Mouse (Mus musculus) gastrocnemius, adult 18-20 months (tissue): ENCODE measurements around the gene Hid1. TPM values are rescaled to one million over a fixed set of nuclear protein-coding genes. Genes with fewer than 3 reads are reported as not detected.

Experiments
- total RNA-seq, 2 experiments: library from RNA; stranded (reverse); gene quantifications; 2 replicates each; pipeline ENCODE4 v1.2.3; 2021

Gene Hid1
- total RNA-seq, 2 experiments from 2014 or later = 0.81 to 0.96 TPM

Other genes with a start within 250 kb of the Hid1 start
- not detected for gene Cd300lf, start 233.8 kb downstream of the Hid1 start, total RNA-seq
- 1 to 10 TPM; 1.6 to 1.9 TPM for gene Slc9a3r1, start 204.4 kb downstream of the Hid1 start, total RNA-seq
- gene Tmem104, start 180.3 kb downstream of the Hid1 start, total RNA-seq = 1 to 10 TPM; 7.5 to 7.9 TPM
- gene Nat9, start 179.9 kb downstream of the Hid1 start, total RNA-seq = 10 to 100 TPM; 12.6 to 20.2 TPM
- gene Grin2c, start 100.5 kb downstream of the Hid1 start, total RNA-seq = under 1 TPM; 0.05 to 0.14 TPM
- gene Fdxr, start 90.7 kb downstream of the Hid1 start, total RNA-seq = 1 to 10 TPM; 3.2 TPM
- gene Fads6, start 70.1 kb downstream of the Hid1 start, total RNA-seq = 1 to 10 TPM; 4.7 to 6.0 TPM
- not detected for gene Otop2, start 60.6 kb downstream of the Hid1 start, total RNA-seq
- gene Ush1g, start 45.7 kb downstream of the Hid1 start, total RNA-seq = under 1 TPM; 0.16 to 0.19 TPM
- gene Otop3, start 33.0 kb downstream of the Hid1 start, total RNA-seq = not detected
- 1 to 10 TPM; 1.2 to 1.5 TPM for gene Cdr2l, start 14.2 kb upstream of the Hid1 start, total RNA-seq
- 10 to 100 TPM; 90.3 to 95.5 TPM for gene Mrpl58, start 36.0 kb upstream of the Hid1 start, total RNA-seq
- gene Atp5h, start 52.2 kb upstream of the Hid1 start, total RNA-seq = 100 to 1,000 TPM; 772 to 857 TPM
- 10 to 100 TPM; 15.9 to 17.7 TPM for gene Kctd2, start 52.4 kb upstream of the Hid1 start, total RNA-seq
- gene Trim80, start 72.8 kb upstream of the Hid1 start, total RNA-seq = not detected
- not detected for gene Slc16a5, start 94.7 kb upstream of the Hid1 start, total RNA-seq
- 1 to 10 TPM in 1 of 2 experiments, under 1 TPM in 1; 0.82 to 1.3 TPM for gene Armc7, start 107.9 kb upstream of the Hid1 start, total RNA-seq
- 1 to 10 TPM; 6.2 to 6.8 TPM for gene Nt5c, start 124.1 kb upstream of the Hid1 start, total RNA-seq
- gene Jpt1, start 146.6 kb upstream of the Hid1 start, total RNA-seq = 10 to 100 TPM; 49.7 to 52.4 TPM
- gene Sumo2, start 168.5 kb upstream of the Hid1 start, total RNA-seq = 100 to 1,000 TPM; 146 TPM
- gene Nup85, start 196.7 kb upstream of the Hid1 start, total RNA-seq = 10 to 100 TPM; 17.8 to 18.0 TPM
- 10 to 100 TPM; 73.3 to 79.3 TPM for gene Mrps7, start 236.2 kb upstream of the Hid1 start, total RNA-seq
- gene Gga3, start 236.3 kb upstream of the Hid1 start, total RNA-seq = 10 to 100 TPM; 15.4 to 18.8 TPM
- 10 to 100 TPM; 42.3 to 45.0 TPM for gene Mif4gd, start 245.2 kb upstream of the Hid1 start, total RNA-seq